Mouse (Mus musculus): Measurements from ENCODE around the gene Mon2. TPM values are rescaled to one million over a fixed set of nuclear protein-coding genes. Genes with fewer than 3 reads are reported as not detected.

Mon2 gene
- 10 to 100 TPM; 76.7 to 78.5 TPM for total RNA-seq (2021)

- DNase-seq (ENCODE audit: extremely low spot score in 1 of 2, low spot score in 2 of 2) = peak; percentile 95 to 99
- intact Hi-C loops (cut with DNase I) = loop anchor here (10.0 kb wide), 1 partner anchor 272 kb away; no protein-coding TSS in a partner anchor
Measured at GRCm38 (mm10) chr10:123076245-123077023, at the start of gene Mon2. Gene Mon2 (minus strand): TSS chr10:123076505.

- intact Hi-C loops (cut with DNase I) = loop anchor here (5.0 kb wide), 1 partner anchor 46 kb away; no protein-coding TSS in a partner anchor
- DNase-seq (ENCODE audit: extremely low spot score in 1 of 2, low spot score in 2 of 2) = no peak
Measured at GRCm38 (mm10) chr10:123120666-123121392, 44.5 kb upstream of the Mon2 start.

DNA sequence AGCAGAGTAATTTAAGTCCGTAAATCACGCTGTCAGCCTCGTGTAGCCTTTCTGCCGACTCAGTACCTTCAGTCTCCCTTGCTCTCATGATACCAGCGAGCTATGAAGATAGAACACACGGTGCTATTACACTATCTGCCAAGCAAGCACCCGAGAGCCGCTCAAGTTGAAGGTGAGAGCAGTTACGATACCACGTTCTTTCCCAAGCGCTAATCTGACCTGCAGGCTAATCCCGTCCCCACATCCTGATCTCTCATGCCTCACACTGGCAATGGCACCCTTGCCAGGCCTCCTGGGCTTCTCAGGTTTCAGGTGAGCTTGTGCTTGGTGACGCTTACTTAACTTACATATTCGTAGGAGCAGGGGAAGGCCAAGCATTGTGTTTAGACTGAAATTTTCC lies 40.6 kb upstream of the Mon2 start:
- no peak for DNase-seq (ENCODE audit: extremely low spot score in 1 of 2, low spot score in 2 of 2)
- intact Hi-C loops (cut with DNase I) = no loop called here

GRCm38 (mm10) chr10:123113466-123113865 lies 37.2 kb upstream of the Mon2 start:
- DNase-seq (ENCODE audit: extremely low spot score in 1 of 2, low spot score in 2 of 2) = no peak
- intact Hi-C loops (cut with DNase I) = no loop called here

DNA sequence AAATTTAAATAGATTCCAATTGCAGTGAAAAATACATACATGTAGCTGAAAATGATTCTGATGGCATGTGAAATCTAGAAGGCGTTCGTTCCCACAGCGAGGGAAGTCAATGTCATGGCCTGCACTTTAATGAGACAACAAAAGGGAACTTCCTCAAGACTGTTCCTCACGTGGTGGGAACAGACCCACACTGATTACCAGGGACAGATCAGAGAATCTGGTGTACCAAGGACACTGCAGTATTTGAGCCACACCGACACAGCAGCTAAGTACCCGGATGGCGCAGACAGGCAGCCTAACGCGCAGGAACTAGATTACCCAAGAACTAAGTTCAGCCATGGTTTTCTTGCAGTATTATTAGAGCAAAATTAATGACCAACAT lies 36.5 kb upstream of the Mon2 start:
- intact Hi-C loops (cut with DNase I) = no loop called here
- DNase-seq (ENCODE audit: extremely low spot score in 1 of 2, low spot score in 2 of 2) = no peak

- no peak for DNase-seq (ENCODE audit: extremely low spot score in 1 of 2, low spot score in 2 of 2)
- intact Hi-C loops (cut with DNase I) = no loop called here
Measured at GRCm38 (mm10) chr10:123112056-123112786, 35.9 kb upstream of the Mon2 start.

GRCm38 (mm10) chr10:123110548-123110947 lies 34.2 kb upstream of the Mon2 start:
- intact Hi-C loops (cut with DNase I) = no loop called here
- DNase-seq (ENCODE audit: extremely low spot score in 1 of 2, low spot score in 2 of 2) = no peak

DNA sequence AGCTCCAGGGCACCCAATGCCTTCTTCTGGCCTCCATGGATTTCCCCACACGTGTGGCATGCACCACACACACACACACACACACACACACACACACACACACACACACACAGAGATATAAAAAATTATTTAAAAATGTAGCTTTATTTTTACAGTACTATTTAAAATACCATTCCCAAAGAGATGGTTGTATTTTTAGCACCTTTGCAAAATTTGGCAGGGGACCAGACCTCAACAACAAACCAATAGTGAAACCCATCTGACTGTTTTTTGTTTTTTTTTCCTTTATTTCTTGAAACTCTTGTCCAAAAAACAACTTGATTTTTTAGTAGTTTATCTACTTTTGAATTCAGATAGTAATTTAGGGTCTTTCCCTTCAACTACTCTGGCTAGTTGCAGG lies 32.2 kb upstream of the Mon2 start:
- intact Hi-C loops (cut with DNase I) = no loop called here
- peak in 1 of 2 experiments; percentile 21 for DNase-seq (ENCODE audit: extremely low spot score in 1 of 2, low spot score in 2 of 2)

DNA sequence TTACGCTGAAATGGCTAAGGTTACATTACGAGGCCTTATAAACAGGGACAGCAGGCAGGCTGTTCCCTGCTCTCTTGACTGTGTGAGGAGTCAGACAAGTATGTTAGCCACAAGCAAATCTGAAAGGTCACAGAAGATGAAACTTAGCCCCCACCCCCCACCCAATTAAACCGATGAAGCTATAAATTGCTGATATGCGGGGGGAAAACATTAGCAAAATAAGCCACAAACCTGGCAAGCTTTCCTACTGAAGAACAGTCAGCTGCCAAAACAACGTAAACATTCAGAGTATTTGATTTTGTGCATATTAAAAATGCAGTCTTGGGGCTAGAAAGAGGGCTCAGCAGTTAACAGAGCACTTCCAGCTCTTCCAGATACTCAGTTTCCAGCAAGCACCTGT lies 31.8 kb upstream of the Mon2 start:
- intact Hi-C loops (cut with DNase I) = no loop called here
- no peak for DNase-seq (ENCODE audit: extremely low spot score in 1 of 2, low spot score in 2 of 2)

DNA sequence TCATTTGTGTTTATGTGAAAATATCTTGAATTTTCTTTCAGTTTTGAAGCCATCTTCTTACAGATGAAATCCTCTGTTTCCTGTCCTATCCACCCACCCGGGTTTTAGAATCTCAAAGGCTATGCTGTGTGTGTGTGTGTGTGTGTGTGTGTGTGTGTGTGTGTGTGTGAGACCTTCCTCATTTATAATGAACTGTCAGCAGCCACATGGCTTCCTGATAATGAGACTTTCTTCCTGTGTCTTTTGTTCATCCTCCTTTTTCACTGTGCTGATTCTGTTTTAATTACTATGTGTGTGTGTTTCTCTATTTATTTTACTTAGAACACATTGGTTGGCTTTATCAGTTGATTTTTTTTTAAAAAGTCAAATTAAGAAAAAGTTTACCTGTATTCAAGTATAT lies 25.0 kb upstream of the Mon2 start:
- DNase-seq (ENCODE audit: extremely low spot score in 1 of 2, low spot score in 2 of 2) = no peak
- intact Hi-C loops (cut with DNase I) = no loop called here

DNA sequence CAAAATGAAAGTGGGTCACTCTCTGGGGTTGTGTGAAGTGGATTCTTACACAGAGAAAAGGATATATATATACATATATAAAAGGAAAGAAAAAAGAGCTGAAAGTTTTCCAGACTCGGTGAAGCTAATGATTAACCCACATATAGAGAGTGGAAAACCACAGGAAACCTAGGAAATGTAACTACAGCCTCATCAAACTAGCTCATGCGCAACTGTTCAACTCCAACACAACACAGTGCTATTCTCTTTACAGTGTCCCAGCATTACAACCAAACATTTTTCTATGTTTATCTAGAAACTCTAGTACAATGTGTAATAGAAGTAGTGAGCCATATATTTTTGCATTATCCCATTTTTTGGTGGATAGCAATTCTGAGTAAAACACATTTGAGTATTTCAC lies 24.3 kb upstream of the Mon2 start:
- intact Hi-C loops (cut with DNase I) = no loop called here
- no peak for DNase-seq (ENCODE audit: extremely low spot score in 1 of 2, low spot score in 2 of 2)

GRCm38 (mm10) chr10:123094504-123094903 lies 18.2 kb upstream of the Mon2 start:
- intact Hi-C loops (cut with DNase I) = no loop called here
- no peak for DNase-seq (ENCODE audit: extremely low spot score in 1 of 2, low spot score in 2 of 2)

- DNase-seq (ENCODE audit: extremely low spot score in 1 of 2, low spot score in 2 of 2) = no peak
- intact Hi-C loops (cut with DNase I) = no loop called here
Measured at GRCm38 (mm10) chr10:123092577-123092976, 16.3 kb upstream of the Mon2 start.

DNA sequence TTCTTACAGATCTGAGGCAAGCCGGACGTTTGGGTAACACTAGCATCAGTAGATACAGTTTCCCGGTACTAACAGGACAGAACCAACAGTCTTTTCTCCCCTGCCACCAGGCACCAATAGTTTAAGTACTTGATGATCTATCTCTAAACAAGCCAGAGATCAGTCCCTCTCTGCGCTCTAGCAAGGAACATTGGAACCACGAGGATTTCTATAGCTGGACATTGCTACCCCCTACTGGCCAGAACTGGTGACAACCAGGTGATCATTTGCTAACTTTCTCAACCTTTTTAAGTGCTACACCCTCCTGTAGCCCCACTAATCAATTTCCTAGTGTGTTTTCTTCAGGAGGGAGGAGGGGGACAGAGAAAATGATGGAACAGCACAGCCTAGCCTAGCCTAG lies 15.4 kb upstream of the Mon2 start:
- no peak for DNase-seq (ENCODE audit: extremely low spot score in 1 of 2, low spot score in 2 of 2)
- intact Hi-C loops (cut with DNase I) = loop anchor here (2.0 kb wide), 1 partner anchor 51 kb away; no protein-coding TSS in a partner anchor

GRCm38 (mm10) chr10:123089425-123089930 lies 13.2 kb upstream of the Mon2 start:
- intact Hi-C loops (cut with DNase I) = no loop called here
- DNase-seq (ENCODE audit: extremely low spot score in 1 of 2, low spot score in 2 of 2) = no peak

GRCm38 (mm10) chr10:123086847-123087246 lies 10.5 kb upstream of the Mon2 start:
- DNase-seq (ENCODE audit: extremely low spot score in 1 of 2, low spot score in 2 of 2) = no peak
- intact Hi-C loops (cut with DNase I) = no loop called here

DNA sequence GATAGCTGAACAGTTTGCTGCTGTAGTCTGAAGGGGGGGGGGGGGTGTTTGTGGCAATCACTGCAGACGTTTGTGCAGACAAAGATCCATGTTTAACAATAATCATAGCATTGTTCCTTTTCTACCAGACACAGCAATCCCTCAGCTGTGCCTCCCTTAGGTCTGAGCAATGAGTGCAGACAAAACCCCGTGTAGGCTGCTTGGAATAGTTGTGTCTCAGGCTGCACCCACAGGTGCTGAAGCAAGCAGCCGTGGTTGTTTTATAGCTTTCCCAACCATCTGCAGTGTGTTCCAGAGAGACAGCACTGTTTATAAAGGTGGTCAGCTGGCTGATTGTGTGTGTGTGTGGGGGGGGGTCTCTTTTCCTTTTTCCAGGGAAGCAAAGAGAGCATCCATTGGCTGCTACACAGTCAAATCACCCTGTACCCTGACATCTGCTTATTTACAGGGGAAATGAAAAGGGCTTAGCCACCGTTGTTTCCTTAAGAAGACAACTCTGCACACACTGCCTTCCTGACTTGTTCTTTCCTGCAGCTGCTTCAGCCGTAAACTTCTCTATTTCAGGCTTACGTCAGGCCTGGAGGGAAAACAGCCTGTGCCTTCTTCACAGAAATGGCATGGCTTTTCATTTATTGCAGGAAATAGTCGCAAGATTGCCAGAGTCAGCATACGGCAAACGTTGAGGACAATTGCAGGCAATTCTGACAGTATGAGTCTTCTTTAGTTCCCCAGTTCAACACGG lies 8.8 kb upstream of the Mon2 start:
- no peak for DNase-seq (ENCODE audit: extremely low spot score in 1 of 2, low spot score in 2 of 2)
- intact Hi-C loops (cut with DNase I) = no loop called here

DNA sequence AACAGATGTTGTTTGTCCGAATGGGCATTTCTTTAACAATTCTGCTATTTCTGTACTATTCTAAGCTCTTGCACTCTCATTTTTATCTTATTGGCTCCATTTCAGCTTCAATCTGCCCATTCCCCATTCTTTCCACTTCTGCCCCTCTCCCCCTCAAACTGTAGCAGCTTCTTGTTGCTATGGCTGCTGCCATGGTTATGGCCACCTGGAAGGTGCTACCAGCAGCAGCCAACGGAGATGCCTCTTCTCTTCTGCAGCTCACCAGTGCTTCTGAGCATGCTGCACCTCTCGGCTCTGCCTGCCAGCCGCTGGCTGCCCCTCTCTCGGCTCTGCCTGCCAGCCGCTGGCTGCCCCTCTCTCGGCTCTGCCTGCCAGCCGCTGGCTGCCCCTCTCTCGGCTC lies 8.0 kb upstream of the Mon2 start:
- no peak for DNase-seq (ENCODE audit: extremely low spot score in 1 of 2, low spot score in 2 of 2)
- intact Hi-C loops (cut with DNase I) = no loop called here

Data from left cerebral cortex, postnatal 10 days (tissue).